Mouse (Mus musculus): ENCODE data around the gene Cmtm6. TPM values are rescaled to one million over a fixed set of nuclear protein-coding genes. Genes with fewer than 3 reads are reported as not detected.

Cmtm6 gene
- polyA plus RNA-seq, 1 experiment: 10.3 TPM

DNA sequence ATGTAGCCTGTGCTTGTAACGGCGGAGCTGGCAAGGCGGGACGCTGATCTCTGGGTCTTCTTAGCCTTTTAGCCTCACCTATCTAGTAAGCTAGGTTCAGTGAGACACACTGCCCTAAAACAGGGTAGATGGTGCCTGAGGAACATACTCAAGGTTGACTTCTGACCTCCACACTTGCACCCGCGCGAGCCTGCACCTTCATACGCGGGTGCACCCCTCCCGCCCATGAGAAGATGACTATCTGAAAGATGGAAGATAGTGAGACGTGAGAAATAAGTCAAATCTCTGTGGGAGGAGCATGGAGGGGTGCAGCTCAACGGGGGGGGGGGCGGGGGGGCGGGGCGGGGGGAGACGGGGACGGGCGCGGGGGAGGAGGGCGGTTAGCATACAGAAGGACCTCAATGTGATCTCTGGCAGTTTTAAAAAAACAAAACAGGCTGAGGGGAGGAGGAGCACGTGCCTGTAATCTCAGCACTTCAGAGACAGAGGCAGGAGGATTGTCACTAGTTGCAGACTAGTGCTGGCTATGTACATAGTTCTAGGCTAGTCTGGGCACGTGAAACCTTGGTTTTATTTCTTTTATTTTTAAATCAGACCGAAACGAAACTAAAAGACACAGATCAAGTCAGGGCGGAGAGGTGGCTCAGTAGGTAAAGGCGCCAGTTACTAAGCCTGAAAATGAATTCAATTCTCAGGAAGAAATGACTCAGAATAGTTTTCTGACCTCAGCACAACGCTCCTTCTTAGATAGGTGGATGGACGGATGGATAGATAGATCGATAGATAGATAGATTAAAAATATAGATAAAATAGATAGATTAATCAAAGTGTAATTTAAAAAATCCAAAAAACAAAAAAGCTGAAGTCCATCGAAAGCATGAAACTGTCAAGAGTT lies 758 bp upstream of the Cmtm6 start:
- no peaks in the 10 kb centered on the region for H3K9me3 ChIP-seq
- peaks cover 27% of the 10 kb centered on the region for H3K36me3 ChIP-seq (replicated peaks; ENCODE audit: low read length)
- TF ChIP-seq GATA1 (IDR thresholded peaks at IDR 0.05; ENCODE audit: borderline replicate concordance, low read length): no peak
- no peak for TF ChIP-seq FLI1 (IDR thresholded peaks at IDR 0.05; ENCODE audit: low read length)
- peaks cover 55% of the 10 kb centered on the region for H3K4me1 ChIP-seq
- H3K4me3 ChIP-seq (replicated peaks): peak overlapping the region; percentile 91
- no peaks in the 10 kb centered on the region for H3K27me3 ChIP-seq (replicated peaks)

- Histone ChIP-seq H3K4me3 (replicated peaks) (peak overlapping the region; percentile 94), H3K4me1 (peaks cover 66% of the 10 kb centered on the region), H3K36me3 (replicated peaks; ENCODE audit: low read length) (peaks cover 31% of the 10 kb centered on the region), H3K9me3 (no peaks in the 10 kb centered on the region), H3K27me3 (replicated peaks) (no peaks in the 10 kb centered on the region)
- no peak for TF ChIP-seq FLI1 (IDR thresholded peaks at IDR 0.05; ENCODE audit: low read length)
- TF ChIP-seq GATA1 (IDR thresholded peaks at IDR 0.05; ENCODE audit: borderline replicate concordance, low read length): no peak
Observed at GRCm38 (mm10) chr9:114731871-114732682, 1.2 kb downstream of the Cmtm6 start.

DNA sequence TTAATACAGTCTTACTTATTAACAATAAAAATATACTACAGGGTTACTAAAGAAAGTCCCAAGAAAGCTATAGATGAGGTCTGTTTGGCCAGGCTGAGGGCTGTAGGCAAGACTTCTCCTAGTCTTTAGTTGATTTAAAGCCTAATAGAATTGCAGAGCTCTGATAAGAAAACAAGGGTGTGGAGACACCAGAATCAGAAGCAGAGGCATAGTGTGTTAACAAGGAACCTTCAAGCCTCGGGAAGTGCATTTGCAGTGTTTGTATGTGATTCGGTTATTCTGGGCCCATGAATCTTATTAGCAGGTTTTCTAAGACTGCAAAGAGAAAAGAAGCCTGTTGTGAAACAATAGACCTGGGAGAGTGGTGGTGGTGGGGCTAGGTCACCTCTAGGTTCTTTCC lies 2.3 kb downstream of the Cmtm6 start:
- peaks cover 72% of the 10 kb centered on the region for H3K4me1 ChIP-seq
- H3K27me3 ChIP-seq (replicated peaks): no peaks in the 10 kb centered on the region
- TF ChIP-seq GATA1 (IDR thresholded peaks at IDR 0.05; ENCODE audit: borderline replicate concordance, low read length): no peak
- TF ChIP-seq FLI1 (IDR thresholded peaks at IDR 0.05; ENCODE audit: low read length): no peak
- H3K4me3 ChIP-seq (replicated peaks): peak overlapping the region; percentile 29
- peaks cover 41% of the 10 kb centered on the region for H3K36me3 ChIP-seq (replicated peaks; ENCODE audit: low read length)
- H3K9me3 ChIP-seq: no peaks in the 10 kb centered on the region

GRCm38 (mm10) chr9:114736442-114736841 lies 5.5 kb downstream of the Cmtm6 start:
- Histone ChIP-seq H3K9me3 (no peaks in the 10 kb centered on the region), H3K36me3 (replicated peaks; ENCODE audit: low read length) (peaks cover 71% of the 10 kb centered on the region), H3K27me3 (replicated peaks) (no peaks in the 10 kb centered on the region), H3K4me1 (peaks cover 88% of the 10 kb centered on the region), H3K4me3 (replicated peaks) (peak overlapping the region; percentile 82)
- TF ChIP-seq GATA1 (IDR thresholded peaks at IDR 0.05; ENCODE audit: borderline replicate concordance, low read length) (no peak), FLI1 (IDR thresholded peaks at IDR 0.05; ENCODE audit: low read length) (no peak)

DNA sequence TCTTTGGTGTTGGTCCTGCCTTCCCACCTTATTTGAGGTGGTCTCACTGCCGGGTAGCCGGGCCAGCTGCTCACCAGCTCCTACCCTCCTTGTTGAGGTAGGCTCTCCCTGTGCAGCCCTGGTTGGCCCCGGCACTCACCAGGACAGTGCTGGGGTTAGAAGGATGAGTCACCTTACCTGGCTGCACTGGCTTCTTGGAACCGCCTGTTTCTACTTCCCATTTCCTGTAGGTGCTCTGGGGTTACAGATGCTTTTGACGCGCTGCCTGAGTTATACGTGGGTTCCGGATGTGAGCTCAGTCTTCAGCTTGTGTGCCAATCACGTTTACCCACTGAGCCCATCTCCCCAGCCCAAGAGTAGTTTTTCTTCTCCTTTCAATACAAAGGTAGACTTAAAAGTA lies 9.4 kb downstream of the Cmtm6 start:
- Histone ChIP-seq H3K27me3 (replicated peaks) (no peaks in the 10 kb centered on the region), H3K4me1 (peaks cover 90% of the 10 kb centered on the region), H3K4me3 (replicated peaks) (no peak overlapping the region), H3K36me3 (replicated peaks; ENCODE audit: low read length) (peaks cover 82% of the 10 kb centered on the region), H3K9me3 (no peaks in the 10 kb centered on the region)
- TF ChIP-seq GATA1 (IDR thresholded peaks at IDR 0.05; ENCODE audit: borderline replicate concordance, low read length) (no peak), FLI1 (IDR thresholded peaks at IDR 0.05; ENCODE audit: low read length) (no peak)

GRCm38 (mm10) chr9:114742731-114743130 lies 11.8 kb downstream of the Cmtm6 start:
- H3K36me3 ChIP-seq (replicated peaks; ENCODE audit: low read length): peaks cover 89% of the 10 kb centered on the region
- H3K27me3 ChIP-seq (replicated peaks): no peaks in the 10 kb centered on the region
- peaks cover 95% of the 10 kb centered on the region for H3K4me1 ChIP-seq
- no peaks in the 10 kb centered on the region for H3K9me3 ChIP-seq
- TF ChIP-seq GATA1 (IDR thresholded peaks at IDR 0.05; ENCODE audit: borderline replicate concordance, low read length) (no peak), FLI1 (IDR thresholded peaks at IDR 0.05; ENCODE audit: low read length) (no peak)
- H3K4me3 ChIP-seq (replicated peaks): peak overlapping the region; percentile 26

DNA sequence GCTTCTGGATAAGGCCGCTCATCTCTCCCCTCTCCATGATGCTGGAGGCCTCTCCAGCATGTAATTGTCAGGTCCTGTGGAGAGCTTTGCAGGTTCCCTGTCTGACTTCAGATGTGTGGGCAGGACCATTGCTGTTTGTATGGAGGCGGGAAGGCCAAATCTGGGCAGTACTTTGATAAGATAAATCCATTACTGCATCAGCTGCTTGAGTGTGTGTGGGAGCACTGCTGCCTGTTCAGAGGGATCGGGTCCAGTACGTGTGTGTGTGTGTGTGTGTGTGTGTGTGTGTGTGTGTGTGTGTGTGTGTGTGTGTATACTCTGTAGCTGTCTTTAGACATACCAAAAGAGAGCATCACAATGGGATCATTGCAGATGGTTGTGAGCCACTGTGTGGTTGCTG lies 14.2 kb downstream of the Cmtm6 start:
- TF ChIP-seq GATA1 (IDR thresholded peaks at IDR 0.05; ENCODE audit: borderline replicate concordance, low read length) (no peak), FLI1 (IDR thresholded peaks at IDR 0.05; ENCODE audit: low read length) (no peak)
- peak overlapping the region; percentile 83 for H3K4me3 ChIP-seq (replicated peaks)
- H3K36me3 ChIP-seq (replicated peaks; ENCODE audit: low read length): peaks cover 91% of the 10 kb centered on the region
- H3K27me3 ChIP-seq (replicated peaks): no peaks in the 10 kb centered on the region
- H3K4me1 ChIP-seq: peaks cover 82% of the 10 kb centered on the region
- H3K9me3 ChIP-seq: no peaks in the 10 kb centered on the region

DNA sequence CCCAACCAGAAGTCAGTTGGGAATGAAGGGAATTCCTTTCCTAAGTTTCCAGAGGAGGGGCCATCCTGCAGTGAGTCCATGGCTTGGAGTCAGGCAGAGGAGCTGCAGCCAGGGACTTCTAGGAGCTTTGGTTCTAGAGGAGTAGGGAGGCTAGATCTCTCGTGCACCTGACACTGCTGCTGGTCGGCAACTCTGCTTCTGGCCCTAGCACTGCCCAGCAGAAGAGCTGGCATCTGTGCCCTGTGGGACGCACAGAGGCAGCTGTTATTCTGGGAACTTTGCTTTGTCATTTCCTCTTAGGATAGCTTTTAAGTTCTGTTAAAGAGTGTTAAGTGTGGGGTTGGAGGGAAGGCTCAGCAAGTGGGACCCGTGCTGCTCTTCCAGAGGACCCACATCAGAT lies 14.7 kb downstream of the Cmtm6 start:
- Histone ChIP-seq H3K4me1 (peaks cover 77% of the 10 kb centered on the region), H3K36me3 (replicated peaks; ENCODE audit: low read length) (peaks cover 91% of the 10 kb centered on the region), H3K9me3 (no peaks in the 10 kb centered on the region), H3K4me3 (replicated peaks) (peak overlapping the region; percentile 83), H3K27me3 (replicated peaks) (no peaks in the 10 kb centered on the region)
- TF ChIP-seq GATA1 (IDR thresholded peaks at IDR 0.05; ENCODE audit: borderline replicate concordance, low read length) (no peak), FLI1 (IDR thresholded peaks at IDR 0.05; ENCODE audit: low read length) (no peak)

DNA sequence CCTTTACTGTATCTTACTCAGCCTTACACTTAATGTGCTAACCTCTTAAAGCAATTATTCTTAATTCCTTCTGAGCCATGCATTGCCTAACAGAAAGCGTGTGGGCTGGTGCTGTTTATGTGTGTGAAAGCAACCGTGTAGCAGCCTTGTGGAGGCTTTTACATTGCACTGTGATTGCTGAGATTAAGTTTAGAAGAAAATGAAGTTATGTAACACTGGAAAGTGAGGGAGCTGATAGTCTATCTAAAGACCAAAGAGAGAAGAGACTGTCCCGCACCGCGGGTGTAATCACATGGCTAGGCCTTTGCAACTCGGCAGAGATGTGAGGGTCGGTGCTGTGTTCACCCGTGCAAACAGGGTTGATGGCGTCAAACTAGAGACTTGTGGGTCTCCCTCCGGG lies 16.1 kb downstream of the Cmtm6 start:
- TF ChIP-seq FLI1 (IDR thresholded peaks at IDR 0.05; ENCODE audit: low read length) (no peak), GATA1 (IDR thresholded peaks at IDR 0.05; ENCODE audit: borderline replicate concordance, low read length) (no peak)
- Histone ChIP-seq H3K4me1 (peaks cover 70% of the 10 kb centered on the region), H3K9me3 (no peaks in the 10 kb centered on the region), H3K4me3 (replicated peaks) (no peak overlapping the region), H3K36me3 (replicated peaks; ENCODE audit: low read length) (peaks cover 90% of the 10 kb centered on the region), H3K27me3 (replicated peaks) (no peaks in the 10 kb centered on the region)

DNA sequence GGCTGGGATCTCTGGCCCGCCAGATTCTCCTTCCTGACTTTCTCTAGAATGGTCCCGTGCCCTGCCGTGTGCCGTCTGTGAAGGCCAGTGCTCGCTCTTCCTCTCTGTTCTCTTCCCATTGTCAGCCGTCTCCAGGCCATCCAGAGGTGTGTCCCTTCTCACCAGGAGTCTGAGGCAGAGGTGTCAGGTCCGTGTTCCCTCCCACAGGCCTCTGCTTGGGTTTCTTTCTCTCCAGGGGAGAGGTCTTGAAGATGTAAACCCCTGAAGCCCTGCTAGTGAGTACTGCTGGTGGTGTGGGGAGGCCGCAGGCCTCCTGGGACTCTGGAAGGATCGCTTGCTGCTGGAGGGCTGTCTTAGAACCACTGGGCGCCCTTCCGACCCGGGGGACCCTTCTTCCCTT lies 16.6 kb downstream of the Cmtm6 start:
- Histone ChIP-seq H3K4me3 (replicated peaks) (no peak overlapping the region), H3K4me1 (peaks cover 70% of the 10 kb centered on the region), H3K9me3 (no peaks in the 10 kb centered on the region), H3K27me3 (replicated peaks) (no peaks in the 10 kb centered on the region), H3K36me3 (replicated peaks; ENCODE audit: low read length) (peaks cover 86% of the 10 kb centered on the region)
- TF ChIP-seq GATA1 (IDR thresholded peaks at IDR 0.05; ENCODE audit: borderline replicate concordance, low read length): no peak

All from megakaryocyte, embryonic 14.5 days (primary cell).